Mouse (Mus musculus) bone marrow, adult 2 months (tissue): ENCODE results near the gene Smpd3.

Source experiments
- CTCF ChIP-seq: fragments of 200-500 bp; IDR thresholded peaks from 2 replicates; pipeline ENCODE4 v1.5.1; 2011; ENCODE audit warnings: low read length, control low read depth; ENCODE audit not compliant: control insufficient read depth, insufficient read depth
- POLR2A ChIP-seq: fragments of 200-500 bp; IDR thresholded peaks from 2 replicates; pipeline ENCODE4 v1.6.1; 2011; ENCODE audit warnings: low read depth, mild to moderate bottlenecking, control low read depth, low read length, borderline replicate concordance; ENCODE audit not compliant: control insufficient read depth

DNA sequence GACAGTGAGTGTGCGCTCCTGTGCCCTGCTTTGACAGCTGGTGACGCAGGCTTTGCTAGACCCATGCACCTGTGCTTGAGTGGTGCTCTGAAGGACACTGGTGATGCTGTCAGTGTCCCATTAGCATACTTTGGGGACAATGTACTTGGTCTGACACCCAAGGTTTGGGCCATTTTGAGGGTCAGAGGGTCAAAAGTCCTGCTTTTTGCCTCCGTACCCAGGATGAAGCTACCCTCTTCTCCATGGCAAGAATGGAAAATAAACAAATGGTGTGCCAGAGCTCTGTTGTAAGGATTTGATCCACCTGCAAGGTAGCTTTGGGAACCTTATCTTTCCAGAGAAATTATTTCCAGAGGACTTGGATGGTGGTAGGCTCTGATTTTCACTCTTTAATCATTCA, 32.5 kb downstream of the Smpd3 start:
- TF ChIP-seq POLR2A (no peak), CTCF (no peak)
